Mouse (Mus musculus): ENCODE results near the gene Rfc2. TPM values are rescaled to one million over a fixed set of nuclear protein-coding genes. Genes with fewer than 3 reads are reported as not detected.

Gene Rfc2
- polyA plus RNA-seq (2012; rRNA removed) (229 and 246 TPM in 2 replicates), polyA plus RNA-seq (2014; fragmentation: Nextera tagmentation; extraction: Ambion mirVana) (241 and 262 TPM in 2 replicates)

- H3K36me3 ChIP-seq (ENCODE audit: control insufficient read depth, insufficient read depth, low read length), result peaks cover 3% of the 10 kb centered on the region
- 0 out of 2 replicates have a peak within 1 kb of the TSS, but pooled peaks have one; percentile 3 for H3K27ac ChIP-seq (replicated peaks; ENCODE audit: low read depth, low read length)
- H3K4me3 ChIP-seq (replicated peaks; ENCODE audit: low read length), result no peak within 1 kb of the TSS
- ATAC-seq (ENCODE audit: low FRiP score, low read depth) (no peak), DNase-seq (ENCODE audit: low spot score) (no peak)
- peaks cover 9% of the 10 kb centered on the region; the same call in 1 of the 2 replicates for H3K4me1 ChIP-seq (ENCODE audit: control insufficient read depth, insufficient read depth, low read length)
- H3K9ac ChIP-seq (ENCODE audit: low read depth, low read length, severe bottlenecking), result no peak within 1 kb of the TSS
- no peaks in the 10 kb centered on the region for H3K27me3 ChIP-seq (ENCODE audit: control insufficient read depth, insufficient read depth, low read length)
- no peak for TF ChIP-seq POLR2A (IDR thresholded peaks at IDR 0.05; ENCODE audit: borderline replicate concordance, extremely low read depth, insufficient read depth, insufficient read length)
- H3K4me2 ChIP-seq (replicated peaks; ENCODE audit: low read depth, low read length, severe bottlenecking), result no peak within 1 kb of the TSS
- WGBS, result 74% methylated on average over 5 of the region's 5 CpGs
- H3K9me3 ChIP-seq (ENCODE audit: control insufficient read depth, low read length), result no peaks in the 10 kb centered on the region
Observed at GRCm38 (mm10) chr5:134581146-134581545, at the start of gene Rfc2. Gene Rfc2, plus strand, starts transcription at chr5:134581366.

GRCm38 (mm10) chr5:134531585-134531984 is 49.6 kb upstream of the Rfc2 start:
- peaks cover 47% of the 10 kb centered on the region for H3K36me3 ChIP-seq (ENCODE audit: control insufficient read depth, insufficient read depth, low read length)
- H3K4me1 ChIP-seq (ENCODE audit: control insufficient read depth, insufficient read depth, low read length), result peaks cover 3% of the 10 kb centered on the region; the same call in 1 of the 2 replicates
- H3K4me3 ChIP-seq (replicated peaks; ENCODE audit: low read length), result no peak overlapping the region
- H3K9me3 ChIP-seq (ENCODE audit: control insufficient read depth, low read length), result no peaks in the 10 kb centered on the region
- no peak overlapping the region for H3K27ac ChIP-seq (replicated peaks; ENCODE audit: low read depth, low read length)
- TF ChIP-seq POLR2A (IDR thresholded peaks at IDR 0.05; ENCODE audit: borderline replicate concordance, extremely low read depth, insufficient read depth, insufficient read length), result no peak
- no peak overlapping the region for H3K9ac ChIP-seq (ENCODE audit: low read depth, low read length, severe bottlenecking)
- H3K4me2 ChIP-seq (replicated peaks; ENCODE audit: low read depth, low read length, severe bottlenecking), result no peak overlapping the region
- no peaks in the 10 kb centered on the region for H3K27me3 ChIP-seq (ENCODE audit: control insufficient read depth, insufficient read depth, low read length)
- ATAC-seq (ENCODE audit: low FRiP score, low read depth), result no peak
- no peak for DNase-seq (ENCODE audit: low spot score)
- 87% methylated on average over 9 of the region's 9 CpGs for WGBS

GRCm38 (mm10) chr5:134532417-134532816 is 48.7 kb upstream of the Rfc2 start:
- TF ChIP-seq POLR2A (IDR thresholded peaks at IDR 0.05; ENCODE audit: borderline replicate concordance, extremely low read depth, insufficient read depth, insufficient read length), result no peak
- Histone ChIP-seq H3K27me3 (ENCODE audit: control insufficient read depth, insufficient read depth, low read length) (no peaks in the 10 kb centered on the region), H3K9ac (ENCODE audit: low read depth, low read length, severe bottlenecking) (no peak overlapping the region), H3K36me3 (ENCODE audit: control insufficient read depth, insufficient read depth, low read length) (peaks cover 45% of the 10 kb centered on the region), H3K4me1 (ENCODE audit: control insufficient read depth, insufficient read depth, low read length) (peaks cover 3% of the 10 kb centered on the region; the same call in 1 of the 2 replicates), H3K27ac (replicated peaks; ENCODE audit: low read depth, low read length) (no peak overlapping the region), H3K4me2 (replicated peaks; ENCODE audit: low read depth, low read length, severe bottlenecking) (no peak overlapping the region), H3K4me3 (replicated peaks; ENCODE audit: low read length) (no peak overlapping the region), H3K9me3 (ENCODE audit: control insufficient read depth, low read length) (no peaks in the 10 kb centered on the region)
- no peak for ATAC-seq (ENCODE audit: low FRiP score, low read depth)
- no peak for DNase-seq (ENCODE audit: low spot score)
- WGBS, result 97% methylated on average over 6 of the region's 6 CpGs

- H3K4me1 ChIP-seq (ENCODE audit: control insufficient read depth, insufficient read depth, low read length), result peaks cover 12% of the 10 kb centered on the region
- no peak overlapping the region for H3K4me3 ChIP-seq (replicated peaks; ENCODE audit: low read length)
- no peak for TF ChIP-seq POLR2A (IDR thresholded peaks at IDR 0.05; ENCODE audit: borderline replicate concordance, extremely low read depth, insufficient read depth, insufficient read length)
- H3K27me3 ChIP-seq (ENCODE audit: control insufficient read depth, insufficient read depth, low read length), result no peaks in the 10 kb centered on the region
- no peak overlapping the region for H3K4me2 ChIP-seq (replicated peaks; ENCODE audit: low read depth, low read length, severe bottlenecking)
- peaks cover 46% of the 10 kb centered on the region for H3K36me3 ChIP-seq (ENCODE audit: control insufficient read depth, insufficient read depth, low read length)
- no peaks in the 10 kb centered on the region for H3K9me3 ChIP-seq (ENCODE audit: control insufficient read depth, low read length)
- WGBS, result 86% methylated on average over 6 of the region's 6 CpGs
- ATAC-seq (ENCODE audit: low FRiP score, low read depth) (no peak), DNase-seq (ENCODE audit: low spot score) (no peak)
- no peak overlapping the region for H3K27ac ChIP-seq (replicated peaks; ENCODE audit: low read depth, low read length)
- no peak overlapping the region for H3K9ac ChIP-seq (ENCODE audit: low read depth, low read length, severe bottlenecking)
Observed at GRCm38 (mm10) chr5:134536036-134536435, 45.1 kb upstream of the Rfc2 start.

- ATAC-seq (ENCODE audit: low FRiP score, low read depth) (peak; percentile 62), DNase-seq (ENCODE audit: low spot score) (peak; percentile 67)
- H3K4me2 ChIP-seq (replicated peaks; ENCODE audit: low read depth, low read length, severe bottlenecking), result no peak overlapping the region
- H3K9ac ChIP-seq (ENCODE audit: low read depth, low read length, severe bottlenecking), result peak overlapping the region; percentile 40
- peak overlapping the region; percentile 80 for H3K27ac ChIP-seq (replicated peaks; ENCODE audit: low read depth, low read length)
- H3K4me1 ChIP-seq (ENCODE audit: control insufficient read depth, insufficient read depth, low read length), result peaks cover 12% of the 10 kb centered on the region
- H3K27me3 ChIP-seq (ENCODE audit: control insufficient read depth, insufficient read depth, low read length), result no peaks in the 10 kb centered on the region
- no peak for TF ChIP-seq POLR2A (IDR thresholded peaks at IDR 0.05; ENCODE audit: borderline replicate concordance, extremely low read depth, insufficient read depth, insufficient read length)
- H3K4me3 ChIP-seq (replicated peaks; ENCODE audit: low read length), result no peak overlapping the region
- peaks cover 12% of the 10 kb centered on the region for H3K36me3 ChIP-seq (ENCODE audit: control insufficient read depth, insufficient read depth, low read length)
- no peaks in the 10 kb centered on the region for H3K9me3 ChIP-seq (ENCODE audit: control insufficient read depth, low read length)
- WGBS, result 4% methylated on average over 3 of the region's 3 CpGs
Observed at GRCm38 (mm10) chr5:134539891-134540290, 41.3 kb upstream of the Rfc2 start.

Measured in limb, embryonic 14.5 days (tissue).